Mouse (Mus musculus) spleen, postnatal 4 days (tissue): ENCODE measurements around the gene Lrrc61.
A peak's percentile ranks its signal among the peaks of the same experiment; 100 is the strongest.

Experiments used
- DNase-seq, 2 experiments: peaks; one replicate each; pipeline ENCODE4 v3.0.0; 2022; ENCODE audit warnings: low spot score in 2 of 2

The Lrrc61 gene

GRCm38 (mm10) chr6:48593158-48594042 lies 38.8 kb downstream of the Lrrc61 start, which contains the start of the genes Repin1 and Gm44965:
Gene Repin1, plus strand, starts transcription at chr6:48593883.
Gene Gm44965, plus strand, starts transcription at chr6:48593941.
- peak; percentile 74 to 86 for DNase-seq

DNA sequence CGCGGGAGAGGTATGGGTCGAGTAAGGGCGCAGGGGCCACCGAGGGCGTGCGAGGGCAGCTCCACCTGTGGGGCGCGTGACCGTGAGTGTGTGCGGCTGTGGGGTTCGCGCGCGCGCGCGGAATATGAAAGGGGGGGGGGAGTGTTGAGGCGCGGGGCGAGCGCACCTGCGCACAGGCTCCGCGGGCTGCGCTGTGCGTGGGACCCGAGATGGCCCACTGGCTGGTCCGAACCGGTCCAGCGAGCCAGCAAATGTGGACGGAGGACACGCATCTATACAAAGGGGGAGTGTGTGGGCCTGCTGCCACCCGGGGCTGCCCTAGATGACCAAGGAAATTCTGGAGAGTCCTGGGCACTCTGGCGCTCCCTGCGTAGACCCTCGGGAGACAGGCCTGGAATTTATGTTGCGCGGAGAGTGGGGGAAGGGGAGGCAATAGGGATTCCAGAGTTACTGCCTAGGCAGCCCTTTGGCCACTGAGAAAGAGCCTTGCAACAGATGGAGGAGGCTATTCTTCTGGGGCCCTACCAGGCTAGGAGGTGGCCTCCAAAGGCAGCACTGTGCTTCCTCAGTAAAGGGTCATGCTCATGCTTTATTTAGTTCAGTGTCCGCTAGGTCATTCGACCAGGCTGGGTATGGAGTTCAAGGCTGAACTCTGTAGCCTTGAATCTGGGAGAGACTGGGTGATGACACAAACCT lies 39.6 kb downstream of the Lrrc61 start:
- no peak for DNase-seq

- no peak for DNase-seq
These were observed 40.7 kb downstream of the Lrrc61 start for GRCm38 (mm10) chr6:48595278-48595677.

GRCm38 (mm10) chr6:48596545-48597232 lies 42.1 kb downstream of the Lrrc61 start:
- DNase-seq = no peak

DNA sequence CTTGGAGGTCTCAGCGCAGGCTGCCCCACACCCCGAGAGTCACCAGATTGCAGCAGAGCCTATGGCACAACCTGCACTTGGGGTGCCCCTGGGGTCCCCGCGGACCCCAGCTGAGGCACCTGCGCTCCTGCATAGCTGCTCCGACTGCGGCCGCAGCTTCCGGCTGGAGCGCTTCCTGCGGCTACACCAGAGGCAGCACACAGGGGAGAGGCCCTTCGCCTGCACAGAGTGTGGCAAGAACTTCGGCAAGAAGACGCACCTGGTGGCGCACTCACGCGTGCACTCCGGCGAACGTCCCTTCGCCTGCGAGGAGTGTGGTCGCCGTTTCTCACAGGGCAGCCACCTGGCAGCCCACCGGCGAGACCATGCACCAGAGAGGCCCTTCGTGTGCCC lies 42.6 kb downstream of the Lrrc61 start:
- DNase-seq = no peak

DNA sequence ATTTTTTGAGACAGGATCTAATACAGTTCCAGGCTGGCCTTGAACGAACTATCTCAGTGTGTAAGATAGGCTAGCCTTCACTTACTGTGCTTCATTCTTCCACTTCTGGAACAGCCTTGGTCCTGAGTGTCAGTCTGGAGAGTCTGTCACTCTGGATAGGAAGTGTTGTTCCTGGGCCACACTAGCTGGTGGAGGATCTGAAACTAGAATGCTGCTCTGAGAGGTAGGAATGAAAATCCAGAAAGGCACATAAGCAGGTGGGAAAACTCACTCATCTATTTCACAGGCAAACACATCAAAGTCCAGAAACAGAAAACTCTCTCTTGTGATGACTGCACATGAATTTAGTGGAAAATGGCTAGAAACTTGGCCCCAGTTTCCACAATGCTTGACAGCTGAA lies 46.0 kb downstream of the Lrrc61 start:
- DNase-seq = no peak

- peak; percentile 89 to 95 for DNase-seq
These were observed 46.9 kb downstream of the Lrrc61 start, which contains the start of gene Zfp775 for GRCm38 (mm10) chr6:48601271-48602079. Gene Zfp775, plus strand, starts transcription at chr6:48602063.

DNA sequence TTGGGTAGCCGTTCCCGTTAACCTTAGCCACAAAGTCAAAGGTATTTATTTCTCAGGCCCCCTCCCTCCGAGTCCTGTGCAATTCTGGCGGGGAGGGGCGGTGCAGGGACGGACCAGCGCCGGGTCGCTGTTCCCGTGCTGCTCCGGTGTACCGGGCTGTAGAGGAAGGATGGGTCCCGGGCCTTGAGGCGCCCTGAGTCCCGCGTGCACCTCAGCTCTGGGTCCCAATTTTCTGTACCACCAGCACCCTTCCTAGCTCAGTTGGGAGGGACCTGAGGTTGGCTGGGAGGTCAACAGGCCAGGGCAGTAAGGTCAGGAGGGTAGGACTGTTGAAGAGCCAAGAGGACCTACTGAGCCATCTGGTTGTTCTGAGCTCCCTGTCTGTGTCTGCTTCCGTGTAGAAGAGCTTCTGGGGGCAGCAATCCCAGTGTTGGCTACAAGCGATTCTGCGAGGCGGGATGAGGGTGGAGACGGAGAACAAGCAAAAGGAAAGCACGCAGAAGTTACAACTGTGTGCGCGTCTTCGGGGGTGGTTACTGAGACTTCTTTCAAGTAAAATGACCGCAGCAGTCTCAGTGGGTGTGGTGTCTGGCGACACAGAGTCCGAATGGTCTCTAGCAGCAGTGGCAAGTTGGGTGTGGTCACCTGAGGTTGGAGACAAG lies 47.6 kb downstream of the Lrrc61 start:
- no peak for DNase-seq

DNA sequence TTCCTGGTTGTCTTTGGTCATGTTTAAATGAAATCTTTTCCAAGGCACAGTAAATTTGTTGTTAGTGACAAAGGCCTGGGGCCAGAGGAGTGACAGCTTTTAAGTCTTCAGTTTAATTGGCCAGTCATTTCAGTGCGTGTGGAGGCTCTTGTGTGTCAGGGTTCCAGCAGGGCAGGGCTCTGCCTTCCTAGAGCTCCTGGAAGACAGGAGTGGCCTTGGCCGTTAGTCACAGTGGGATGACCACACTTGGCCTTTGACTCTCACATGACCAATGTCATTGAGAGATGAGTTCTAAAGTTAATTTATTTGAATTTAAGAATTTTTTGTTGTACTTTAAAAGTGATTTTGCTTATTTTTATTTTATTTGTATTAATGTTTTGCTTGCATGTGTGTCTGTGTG lies 53.5 kb downstream of the Lrrc61 start:
- DNase-seq = no peak

DNA sequence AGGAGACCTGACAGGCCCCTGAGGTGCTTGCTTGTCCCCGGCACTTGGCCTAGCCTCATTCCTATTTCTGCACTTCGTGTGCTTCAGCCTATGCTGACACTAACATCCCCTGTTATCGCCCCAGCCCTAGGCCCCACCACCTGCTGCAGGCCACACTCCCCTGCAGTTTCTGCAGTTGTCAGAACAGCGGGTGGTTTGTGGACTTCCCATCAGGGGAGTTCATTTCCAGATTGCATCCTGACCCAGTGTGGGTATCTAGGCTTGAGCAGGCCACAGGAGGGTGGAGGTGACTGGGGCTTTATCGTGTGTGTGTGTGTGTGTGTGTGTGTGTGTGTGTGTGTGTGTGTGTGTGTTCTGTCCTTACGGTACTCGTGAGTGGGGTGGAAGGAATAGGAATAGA lies 54.9 kb downstream of the Lrrc61 start:
- no peak for DNase-seq

DNA sequence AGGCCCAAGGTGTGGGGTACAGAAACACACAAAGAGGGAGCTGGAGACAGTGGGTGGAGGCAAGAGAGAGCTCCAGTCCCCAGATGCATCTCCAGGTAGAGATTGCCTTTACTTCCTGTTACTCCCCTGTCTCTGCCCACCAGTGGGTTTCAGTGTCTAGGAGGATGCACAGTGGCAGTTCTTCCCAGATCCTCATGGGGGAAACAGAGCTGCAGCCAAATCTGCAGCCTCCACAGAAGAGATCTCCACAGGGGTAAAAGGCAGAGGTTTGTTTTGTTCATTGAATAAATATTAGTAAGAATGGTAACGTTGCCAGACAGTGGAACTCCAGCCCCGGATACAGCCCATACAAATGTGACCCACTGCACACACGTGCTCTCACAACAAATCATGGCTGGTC lies 56.1 kb downstream of the Lrrc61 start:
- no peak for DNase-seq

DNA sequence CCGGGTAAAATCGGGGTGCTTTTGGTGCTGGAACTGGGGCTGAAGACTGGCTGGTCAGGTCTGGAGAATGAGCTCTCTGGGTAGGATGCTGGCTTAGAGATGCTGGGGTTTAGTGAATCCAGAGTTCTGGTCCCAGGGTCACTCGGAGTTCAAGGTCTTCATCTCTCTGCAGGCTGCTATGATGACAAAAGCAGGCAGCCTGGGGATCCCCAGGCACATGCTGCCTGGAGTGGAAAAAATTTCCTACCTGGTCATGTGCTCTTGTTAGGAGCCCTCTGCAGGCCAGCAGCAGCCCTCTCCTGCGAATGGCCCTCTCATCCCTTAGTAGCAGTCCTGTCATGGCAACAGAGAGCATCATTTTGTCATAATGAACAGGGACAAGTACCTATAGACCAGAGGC lies 58.9 kb downstream of the Lrrc61 start:
- no peak for DNase-seq

DNA sequence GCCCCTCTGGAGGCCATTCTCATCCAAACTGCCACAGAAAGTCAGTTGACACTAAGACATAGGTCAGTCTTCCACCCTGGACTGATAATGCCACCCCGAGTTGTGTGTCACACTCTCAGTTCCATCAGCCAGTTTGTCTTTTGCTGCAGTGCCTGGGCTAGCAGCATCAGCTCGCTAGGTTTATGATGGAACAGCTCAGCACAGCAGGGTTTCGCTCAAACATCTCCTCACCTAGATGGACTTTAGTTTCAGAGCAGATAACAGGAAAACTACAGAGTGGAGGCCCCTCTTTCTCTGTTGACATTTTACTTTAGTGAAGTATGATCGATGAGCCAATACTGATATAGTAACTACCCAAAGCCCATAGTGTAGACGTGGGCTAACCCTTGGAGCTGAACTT lies 60.2 kb downstream of the Lrrc61 start:
- DNase-seq = no peak

GRCm38 (mm10) chr6:48620031-48620430 lies 65.4 kb downstream of the Lrrc61 start:
- no peak for DNase-seq
